Mouse (Mus musculus) large intestine, adult 2 months (tissue): ENCODE measurements around the gene Wdtc1. TPM values are rescaled to one million over a fixed set of nuclear protein-coding genes. Genes with fewer than 3 reads are reported as not detected.

Experiments used
- DNase-seq: peaks from one replicate; pipeline ENCODE4 v3.0.0-alpha.2; 2012; ENCODE audit warnings: low read depth, low spot score
- WGBS: fragments of 180-500 bp; shearing (Covaris S2); methylation state at CpG from one replicate; pipeline ENCODE4 v1.1.7; 2018; 5-methylcytosine and 5-hydroxymethylcytosine counted together
- polyA plus RNA-seq: library from polyadenylated mRNA; depleted of rRNA; stranded (reverse); fragments of >200 nt; gene quantifications from 2 replicates; pipeline ENCODE4 v1.2.3, GENCODE M21; 2012

The Wdtc1 gene
- polyA plus RNA-seq, 1 experiment = 41.7 TPM

GRCm38 (mm10) chr4:133263756-133264155 is 89.5 kb downstream of the Wdtc1 start:
- 78% methylated on average over 5 of the region's 5 CpGs for WGBS
- DNase-seq = no peak

DNA sequence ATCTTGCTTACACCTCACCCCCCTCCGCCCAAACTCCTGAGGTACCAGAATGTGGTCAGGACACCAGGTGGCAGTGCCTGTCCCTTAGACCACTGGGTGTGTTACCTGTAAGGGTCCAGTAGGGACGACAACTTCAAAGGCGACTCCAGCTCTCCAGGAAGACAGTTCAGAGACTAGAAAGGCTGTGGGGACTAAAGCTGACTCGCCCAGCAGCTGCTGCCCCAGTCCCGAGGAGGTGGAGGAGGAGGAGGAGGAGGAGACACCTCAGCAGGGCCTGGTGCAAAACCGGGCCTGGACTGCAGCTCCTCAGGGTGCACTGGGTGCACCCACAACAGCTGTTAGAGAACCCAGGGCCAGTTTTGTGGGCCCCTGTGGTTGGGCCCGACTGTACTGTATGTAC is 90.4 kb downstream of the Wdtc1 start, which contains the start of gene Sytl1:
TSS of gene Sytl1 (minus strand) at position 232 of the 400 bp plus-strand sequence.
- 15% methylated on average over 7 of the region's 7 CpGs for WGBS
- DNase-seq = no peak

DNA sequence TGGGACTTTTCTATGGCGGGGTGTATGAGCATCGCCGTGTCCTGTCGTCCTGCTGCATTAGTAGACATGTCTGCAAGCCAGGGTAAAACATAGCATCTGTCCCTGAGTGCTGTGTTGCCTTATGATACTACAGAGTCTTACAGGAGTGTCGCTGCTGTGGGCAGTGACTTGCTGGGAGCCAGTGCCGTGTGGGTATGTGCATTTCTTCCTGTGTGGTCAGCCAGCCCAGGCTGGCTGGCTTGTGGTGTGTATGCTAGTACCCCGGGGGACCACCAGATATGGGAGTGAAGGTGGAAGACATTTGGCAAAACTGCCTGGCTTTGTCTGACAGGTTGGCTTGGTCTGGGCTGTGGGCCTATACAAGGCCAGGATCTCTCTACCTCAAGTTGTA is 90.9 kb downstream of the Wdtc1 start:
- DNase-seq = no peak
- 49% methylated on average over 7 of the region's 7 CpGs for WGBS

- 65% methylated on average over 10 of the region's 10 CpGs for WGBS
- DNase-seq = no peak
Observed at GRCm38 (mm10) chr4:133261641-133262374, 91.5 kb downstream of the Wdtc1 start.

GRCm38 (mm10) chr4:133257798-133258408 is 95.4 kb downstream of the Wdtc1 start:
- peak; percentile 55 for DNase-seq

DNA sequence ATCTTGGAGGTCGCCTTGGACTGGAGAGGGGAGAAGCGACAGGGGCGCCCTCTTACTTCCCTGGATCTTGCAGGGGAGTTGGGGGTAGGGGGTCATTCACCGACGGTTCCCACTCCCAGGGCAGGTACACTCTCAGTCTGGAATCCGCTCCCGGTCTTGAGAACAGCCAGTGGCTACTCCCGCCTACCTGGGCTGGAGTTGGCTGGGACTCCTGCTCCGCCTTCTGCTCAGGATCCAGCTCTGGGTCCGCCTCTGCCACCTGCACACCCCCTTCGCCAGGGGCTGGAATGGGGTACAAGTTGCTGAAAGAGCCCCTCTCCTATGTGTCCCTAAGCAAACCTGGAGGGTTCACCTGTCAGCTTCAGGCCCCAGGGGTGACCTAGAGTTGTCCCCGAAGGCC is 96.1 kb downstream of the Wdtc1 start:
- 20% methylated on average over 12 of the region's 12 CpGs for WGBS
- no peak for DNase-seq

More at GRCm38 (mm10) chr4:133257798-133258408, 95.4 kb downstream of the Wdtc1 start:
- 29% methylated on average over 12 of the region's 12 CpGs for WGBS

DNA sequence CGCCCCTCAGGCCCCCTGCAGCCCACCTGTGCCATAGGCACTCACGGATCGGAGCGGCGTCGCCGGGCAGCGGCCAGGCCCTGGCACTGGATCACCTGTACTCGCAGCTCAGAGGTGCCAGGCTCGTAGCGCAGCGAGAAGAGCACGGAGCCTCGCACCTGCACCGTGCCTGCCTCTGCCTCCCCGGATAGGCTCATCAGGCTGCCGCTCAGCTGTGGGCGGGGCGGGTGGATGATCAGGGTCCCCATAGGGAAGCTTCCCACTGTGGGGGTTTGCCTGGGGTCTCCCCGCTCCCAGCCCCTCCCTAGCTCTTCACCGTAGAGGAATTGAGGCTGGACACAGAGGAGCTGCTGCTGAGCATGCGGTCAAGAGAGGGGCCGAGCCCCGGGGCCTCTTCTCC is 96.5 kb downstream of the Wdtc1 start:
- no peak for DNase-seq
- 21% methylated on average over 24 of the region's 24 CpGs for WGBS

DNA sequence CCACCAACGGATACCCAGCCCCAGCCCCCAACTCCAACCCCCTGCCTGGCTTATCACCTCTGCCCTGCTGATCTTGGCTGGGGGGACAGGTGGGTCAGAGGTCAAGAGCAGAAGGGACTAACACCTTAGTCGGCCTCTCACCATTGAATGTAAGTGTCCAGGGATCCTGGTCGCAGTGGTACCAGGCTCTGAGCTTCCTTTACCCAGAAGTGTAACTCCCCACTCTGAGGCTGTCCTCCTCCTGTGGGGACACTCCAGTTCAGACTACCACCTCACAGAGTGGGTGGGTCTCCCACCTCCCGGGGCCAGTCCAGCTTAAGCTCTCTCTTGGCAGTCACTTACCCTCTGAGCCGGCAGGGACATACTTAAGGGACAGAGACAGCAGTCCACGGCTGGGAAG is 97.9 kb downstream of the Wdtc1 start:
- no peak for DNase-seq
- WGBS = 81% methylated on average over 6 of the region's 6 CpGs

GRCm38 (mm10) chr4:133253412-133253811 is 99.9 kb downstream of the Wdtc1 start:
- DNase-seq = peak; percentile 63
- WGBS = 31% methylated on average over 12 of the region's 12 CpGs

- WGBS = 85% methylated on average over 4 of the region's 4 CpGs
- DNase-seq = no peak
Observed at GRCm38 (mm10) chr4:133252089-133252488, 101.2 kb downstream of the Wdtc1 start.

DNA sequence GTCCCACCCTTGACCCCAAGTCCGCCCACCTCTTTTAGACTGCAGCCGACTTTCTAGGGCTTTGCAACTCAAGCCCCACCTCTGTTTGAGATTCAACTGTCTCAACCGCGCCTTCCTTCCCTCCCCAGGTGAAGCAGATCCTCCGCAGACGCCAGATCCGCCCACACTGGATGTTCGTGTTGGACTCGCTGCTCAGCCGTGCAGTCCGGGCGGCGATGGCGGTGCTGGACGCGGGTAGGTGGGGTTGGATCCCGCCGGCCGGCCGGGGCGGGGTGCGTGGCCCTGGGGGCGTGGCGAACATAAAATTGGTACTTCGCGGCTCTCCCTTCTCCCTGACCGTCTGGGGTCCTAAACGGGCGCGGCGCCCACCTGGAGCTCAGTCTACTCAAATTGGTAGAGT is 102.1 kb downstream of the Wdtc1 start:
- DNase-seq = no peak
- 12% methylated on average over 31 of the region's 31 CpGs for WGBS

DNA sequence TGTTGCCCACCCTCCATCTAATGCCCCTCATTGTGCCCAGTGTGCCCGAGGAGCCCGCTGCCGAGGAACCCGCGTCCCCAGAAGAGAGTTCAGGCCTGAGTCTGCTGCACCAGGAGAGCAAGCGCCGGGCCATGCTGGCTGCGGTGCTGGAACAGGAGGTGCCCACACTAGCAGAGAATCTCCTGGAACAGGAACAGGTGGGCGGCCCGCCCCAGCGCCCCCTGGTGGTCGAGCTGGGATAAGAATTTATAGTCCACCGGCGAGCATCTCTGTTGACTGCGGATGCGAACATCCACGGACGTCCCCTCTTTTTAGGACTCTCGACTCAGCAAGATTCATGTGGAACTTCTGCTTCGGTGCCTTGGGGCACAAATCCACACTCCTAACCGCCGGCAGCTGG is 102.7 kb downstream of the Wdtc1 start:
- 4% methylated on average over 22 of the region's 22 CpGs for WGBS
- DNase-seq = peak; percentile 35

DNA sequence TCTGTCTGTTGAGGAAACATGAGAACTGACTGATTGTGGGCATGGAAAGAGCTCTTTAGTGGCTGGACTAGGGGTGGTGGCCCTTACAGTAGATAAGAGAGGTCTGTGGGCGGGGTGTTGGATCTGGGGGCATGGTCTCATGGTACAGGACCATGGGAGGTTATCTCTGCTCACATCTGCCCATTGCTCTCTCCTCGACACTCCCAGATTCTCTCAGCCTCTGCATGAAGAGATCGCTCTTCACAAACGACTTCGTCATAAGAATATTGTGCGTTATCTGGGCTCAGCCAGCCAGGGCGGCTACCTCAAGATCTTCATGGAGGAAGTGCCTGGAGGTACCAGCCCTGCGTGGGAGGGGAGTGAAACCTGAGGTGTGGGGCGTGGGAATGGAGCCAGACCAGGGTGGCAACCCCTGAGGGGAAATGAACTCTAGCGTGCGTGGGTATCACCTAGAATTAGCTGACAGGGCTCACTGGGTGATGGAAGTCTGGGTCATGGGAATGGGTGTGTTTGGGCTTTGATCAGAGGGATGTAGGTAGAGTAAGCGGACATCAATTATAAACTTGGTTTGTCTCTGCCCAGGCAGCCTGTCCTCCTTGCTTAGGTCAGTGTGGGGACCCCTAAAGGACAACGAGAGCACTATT is 105.4 kb downstream of the Wdtc1 start:
- DNase-seq = no peak
- WGBS = 82% methylated on average over 13 of the region's 13 CpGs

DNA sequence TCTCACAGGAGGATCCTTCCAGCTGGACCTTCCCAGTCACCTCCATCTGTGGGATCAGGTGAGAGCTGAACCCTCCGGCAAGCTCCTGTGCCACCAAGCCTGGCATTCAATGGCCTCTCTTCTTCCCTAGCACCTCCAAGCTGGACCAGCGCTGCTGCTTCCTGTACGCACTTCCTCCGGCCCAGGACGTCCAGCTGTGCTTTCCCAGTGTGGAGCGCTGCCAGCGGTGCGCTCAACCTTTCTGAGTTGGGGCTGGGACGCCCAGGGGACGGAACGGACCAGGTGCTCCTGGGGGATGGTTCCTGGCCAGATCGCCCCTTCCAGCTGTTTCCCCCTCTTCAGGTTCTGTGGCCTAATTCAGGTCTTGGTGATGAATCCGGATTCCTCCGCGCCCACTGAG is 106.2 kb downstream of the Wdtc1 start:
- DNase-seq = no peak
- 73% methylated on average over 15 of the region's 15 CpGs for WGBS

GRCm38 (mm10) chr4:133244289-133244688 is 109.0 kb downstream of the Wdtc1 start:
- no peak for DNase-seq
- 50% methylated on average over 1 of the region's 1 CpGs for WGBS

- DNase-seq = no peak
- WGBS = 77% methylated on average over 12 of the region's 13 CpGs
Observed at GRCm38 (mm10) chr4:133243538-133243937, 109.7 kb downstream of the Wdtc1 start.

- WGBS = 83% methylated on average over 9 of the region's 9 CpGs
- DNase-seq = no peak
Observed at GRCm38 (mm10) chr4:133242710-133243109, 110.6 kb downstream of the Wdtc1 start.
